Mouse (Mus musculus) Patski (cell line): ENCODE measurements at regions not wholly inside any gene's neighbourhood (a gene's known extent, or its start where the extent isn't known, plus 50 kb on each side); places are given as distances from the start of the nearest gene placed in this dataset.
A peak's percentile ranks its signal among the peaks of the same experiment; 100 is the strongest.

ENCODE experiments used
- ATAC-seq: fragments of 100-300 bp; one replicate; pipeline ENCODE4 v1.8.0; 2021
- CTCF ChIA-PET: fragments of 350-600 bp; sonication (Branson Sonifier 250); formaldehyde crosslinking; loops from one replicate; lab custom pipeline; 2022; ENCODE audit warnings: inconsistent platforms; lab: Charles Lee
- POLR2A ChIA-PET: fragments of 350-600 bp; sonication (Branson Sonifier 250); formaldehyde crosslinking; loops from one replicate; lab custom pipeline; 2022; ENCODE audit warnings: antibody characterized with exemption, inconsistent platforms; lab: Charles Lee
- DNase-seq: peaks from one replicate; pipeline ENCODE4 v3.0.0-alpha.2; 2011; ENCODE audit warnings: low read depth, low spot score
- H3K27me3 ChIP-seq: fragments of 371-371 bp; one replicate; pipeline ENCODE4 v1.5.1; 2021
- CTCF ChIP-seq: fragments of 100-300 bp; IDR thresholded peaks from one replicate; pipeline ENCODE4 v1.5.1; 2021
- in situ Hi-C: fragments of 300-500 bp; cut with MboI; formaldehyde crosslinking; loops from 3 replicates; pipeline ENCODE4 v1.11.1; 2018; ENCODE audit warnings: low pct_unique_long_range_greater_than_20kb, mixed read lengths

DNA sequence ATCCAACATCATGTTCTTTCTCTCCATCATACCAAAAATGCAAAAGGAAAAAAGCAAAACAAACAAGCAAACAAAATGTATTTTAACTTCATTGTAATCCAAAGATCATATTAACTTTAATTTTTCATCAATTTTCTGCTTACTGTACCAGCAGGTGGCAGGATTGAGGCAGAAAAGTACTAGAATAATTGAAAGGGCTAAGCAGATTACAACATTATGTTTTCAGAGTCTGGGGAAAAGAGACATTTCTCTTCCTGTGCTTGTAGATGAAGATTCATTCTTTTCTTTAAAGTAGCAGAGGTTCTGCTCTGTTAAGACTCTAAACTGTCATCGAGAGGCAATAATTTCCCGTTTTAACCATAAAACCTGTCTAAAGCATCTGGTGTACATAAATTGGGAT, 394.7 kb upstream of the Slitrk6 start:
- DNase-seq, result no peak
- ChIA-PET CTCF (no interaction called here), POLR2A (no interaction called here)
- TF ChIP-seq CTCF, result peak; percentile 19
- ATAC-seq, result no peak
- H3K27me3 ChIP-seq, result no peaks in the 10 kb centered on the region
- in situ Hi-C loops, result no loop called here

DNA sequence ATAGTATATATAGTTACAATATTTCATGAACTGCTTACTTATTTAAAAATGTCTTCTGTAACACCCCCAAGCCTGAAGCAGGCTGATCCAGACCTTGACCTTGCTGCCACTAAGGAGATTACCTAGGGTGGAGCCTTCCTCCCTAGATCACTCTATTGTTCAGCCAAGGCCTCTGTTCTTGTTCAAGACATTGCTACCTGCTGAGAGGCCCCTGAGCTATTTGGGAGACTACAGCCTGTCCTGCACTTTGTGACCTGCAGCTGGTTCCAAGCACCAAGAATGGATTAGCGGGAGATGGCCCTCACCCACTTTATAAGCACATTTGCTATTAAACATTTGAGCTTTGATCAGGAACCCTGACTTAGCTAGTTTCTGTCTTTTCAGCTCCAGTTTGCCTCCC, 361.7 kb upstream of the Slitrk6 start:
- no peaks in the 10 kb centered on the region for H3K27me3 ChIP-seq
- no peak for TF ChIP-seq CTCF
- ChIA-PET CTCF (no interaction called here), POLR2A (no interaction called here)
- no peak for ATAC-seq
- no peak for DNase-seq
- in situ Hi-C loops, result no loop called here

DNA sequence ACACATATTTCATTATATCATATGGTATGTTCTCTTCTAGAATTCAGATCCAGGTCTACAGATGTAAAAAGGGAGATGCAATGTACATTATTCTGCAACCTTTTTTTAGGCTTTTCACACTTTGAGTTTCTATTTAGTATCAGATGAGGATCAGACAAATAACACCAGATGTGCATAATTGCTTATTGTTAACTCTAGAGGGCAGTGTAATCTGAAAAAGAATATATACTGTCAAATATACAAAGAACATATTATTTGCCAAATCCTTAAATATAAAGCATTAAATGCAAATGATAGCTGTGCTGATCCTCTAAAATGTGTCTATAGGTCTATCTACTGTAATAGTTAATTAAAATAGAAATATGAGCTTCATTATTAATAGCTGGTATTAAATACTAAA, 348.6 kb upstream of the Slitrk6 start:
- CTCF ChIA-PET, result no interaction called here
- no peak for DNase-seq
- TF ChIP-seq CTCF, result no peak
- no peaks in the 10 kb centered on the region for H3K27me3 ChIP-seq
- POLR2A ChIA-PET, result no interaction called here
- in situ Hi-C loops, result no loop called here
- ATAC-seq, result no peak

DNA sequence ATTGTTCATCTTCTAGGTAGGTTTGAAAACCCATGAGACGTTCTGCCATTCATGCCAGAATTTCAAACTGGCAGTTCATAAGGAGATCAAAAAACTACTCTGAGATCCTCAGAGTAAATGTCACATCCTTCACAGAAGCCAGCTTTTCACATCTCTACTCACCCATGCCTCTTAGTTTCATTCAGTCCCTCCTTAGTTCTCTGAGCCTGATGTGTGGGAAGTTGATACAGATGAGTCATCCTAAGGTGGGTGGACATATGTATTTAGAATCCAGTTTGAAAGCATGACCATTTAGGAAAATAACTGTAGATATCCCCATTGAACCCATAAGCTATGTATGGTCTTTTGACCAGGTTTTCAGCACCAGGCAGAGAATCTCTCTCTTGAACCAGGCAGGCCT, 345.3 kb upstream of the Slitrk6 start:
- DNase-seq, result no peak
- CTCF ChIA-PET, result no interaction called here
- POLR2A ChIA-PET, result no interaction called here
- no peak for ATAC-seq
- in situ Hi-C loops, result no loop called here
- TF ChIP-seq CTCF, result no peak
- no peaks in the 10 kb centered on the region for H3K27me3 ChIP-seq

DNA sequence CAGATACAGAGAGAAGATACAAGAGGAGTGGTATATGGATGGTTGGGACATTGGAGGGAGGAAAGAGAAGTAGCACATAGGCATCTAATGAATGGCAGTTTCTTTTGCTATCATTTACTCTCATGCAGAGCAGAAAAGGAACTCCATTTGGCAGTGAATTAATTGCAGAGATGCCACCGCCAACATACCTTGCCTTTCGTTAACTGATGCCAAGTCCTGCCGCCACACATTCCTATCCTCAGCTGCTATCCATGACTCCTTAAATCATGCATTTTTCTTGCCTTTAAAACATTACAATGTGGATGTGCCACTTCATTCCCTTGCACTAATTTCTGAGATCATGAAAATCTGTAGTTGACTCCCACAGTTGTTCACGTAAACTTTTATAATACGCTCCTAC, 341.3 kb upstream of the Slitrk6 start:
- ATAC-seq (no peak), DNase-seq (no peak)
- H3K27me3 ChIP-seq, result no peaks in the 10 kb centered on the region
- CTCF ChIA-PET, result no interaction called here
- TF ChIP-seq CTCF, result no peak
- in situ Hi-C loops, result no loop called here
- POLR2A ChIA-PET, result no interaction called here

DNA sequence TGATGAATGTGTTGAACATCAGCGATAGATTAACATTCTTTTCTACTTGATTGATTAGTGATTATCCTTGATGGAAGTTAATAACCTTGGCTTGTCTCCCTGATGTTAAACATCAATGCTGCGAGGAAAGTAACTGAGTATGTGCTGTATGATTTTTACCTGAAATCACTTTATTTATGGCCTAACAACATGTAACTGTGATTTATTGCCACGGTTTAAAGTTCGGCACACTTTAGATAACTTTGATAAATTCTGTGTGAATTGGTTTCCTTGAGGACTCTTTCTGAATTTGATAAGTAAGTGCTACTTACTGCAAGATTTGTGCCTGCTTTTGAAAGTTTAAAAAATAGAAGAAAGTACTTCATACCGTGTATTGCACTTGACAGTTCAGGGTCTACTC, 319.6 kb upstream of the Slitrk6 start:
- ATAC-seq (no peak), DNase-seq (no peak)
- H3K27me3 ChIP-seq, result no peaks in the 10 kb centered on the region
- no peak for TF ChIP-seq CTCF
- ChIA-PET POLR2A (no interaction called here), CTCF (no interaction called here)
- in situ Hi-C loops, result no loop called here

DNA sequence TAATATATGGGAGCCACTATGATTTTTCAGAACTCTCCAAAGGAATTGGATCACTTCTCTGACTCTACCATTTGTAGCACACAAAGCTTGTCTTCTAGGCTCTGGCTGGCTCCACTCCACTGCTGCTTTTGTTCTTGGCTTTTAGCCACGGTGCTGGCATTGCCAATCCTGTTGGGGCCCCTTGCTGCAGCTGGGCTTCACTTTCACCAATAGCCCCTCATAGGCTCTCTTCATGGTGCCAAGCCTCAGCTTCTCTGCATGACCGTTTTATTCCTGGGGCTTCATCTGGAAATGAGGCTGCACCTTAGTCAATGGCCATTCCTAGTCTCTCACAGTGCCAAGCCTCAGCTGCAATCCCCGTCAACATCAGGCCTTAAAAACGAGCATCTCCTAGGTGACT, 318.6 kb upstream of the Slitrk6 start:
- ChIA-PET CTCF (no interaction called here), POLR2A (no interaction called here)
- no peak for ATAC-seq
- TF ChIP-seq CTCF, result no peak
- in situ Hi-C loops, result no loop called here
- H3K27me3 ChIP-seq, result no peaks in the 10 kb centered on the region
- no peak for DNase-seq
